Mouse (Mus musculus) monocyte, adult 2 months (primary cell): ENCODE measurements around the gene Srgap1.

ENCODE experiments used
- DNase-seq, 2 experiments: peaks; one replicate each; pipeline ENCODE4 v3.0.0; 2022; ENCODE audit warnings: low spot score in 2 of 2, low read depth in 1 of 2

The Srgap1 gene

GRCm38 (mm10) chr10:122017063-122017462 lies 30.1 kb downstream of the Srgap1 start:
- no peak for DNase-seq

DNA sequence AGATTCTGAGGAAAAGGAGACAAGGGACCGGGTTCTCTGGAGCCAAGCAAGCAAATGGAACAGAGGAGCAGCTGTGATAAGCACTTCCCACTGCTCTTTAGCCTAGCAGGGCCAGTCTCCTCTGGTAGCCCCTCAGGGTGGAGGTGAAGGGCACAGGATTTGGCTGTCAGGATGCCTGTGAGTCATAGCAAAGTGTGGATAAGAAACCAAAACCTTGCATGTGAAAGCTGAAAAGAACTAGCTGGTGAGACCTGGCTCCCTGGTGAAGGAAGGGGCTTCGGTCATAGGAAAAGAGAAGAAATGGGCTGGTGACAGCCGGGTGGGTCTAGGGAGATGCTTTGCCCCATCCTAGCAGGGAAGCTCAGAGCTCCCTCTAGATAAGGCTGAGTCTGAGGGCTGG lies 30.5 kb downstream of the Srgap1 start:
- DNase-seq = no peak

DNA sequence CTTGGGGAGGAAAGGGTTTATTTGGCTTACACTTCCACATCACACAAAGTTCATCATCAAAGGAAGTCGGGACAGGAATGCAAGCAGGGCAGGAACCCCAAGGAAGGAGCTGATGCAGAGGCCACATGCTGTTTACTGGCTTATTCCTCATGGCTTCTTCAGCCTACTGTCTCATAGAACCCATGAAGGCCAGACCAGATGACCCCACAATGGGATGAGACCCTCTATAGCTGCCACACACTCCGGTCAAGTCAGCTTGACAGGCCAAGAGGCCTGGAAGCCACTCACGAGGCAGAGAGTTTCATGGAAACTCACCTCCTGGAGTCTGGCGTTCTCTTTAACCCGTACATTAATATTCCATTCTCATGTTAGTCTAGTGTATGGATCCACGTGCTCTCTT lies 34.8 kb downstream of the Srgap1 start:
- no peak for DNase-seq

- no peak for DNase-seq
Measured at GRCm38 (mm10) chr10:122008731-122009391, 38.3 kb downstream of the Srgap1 start.

DNA sequence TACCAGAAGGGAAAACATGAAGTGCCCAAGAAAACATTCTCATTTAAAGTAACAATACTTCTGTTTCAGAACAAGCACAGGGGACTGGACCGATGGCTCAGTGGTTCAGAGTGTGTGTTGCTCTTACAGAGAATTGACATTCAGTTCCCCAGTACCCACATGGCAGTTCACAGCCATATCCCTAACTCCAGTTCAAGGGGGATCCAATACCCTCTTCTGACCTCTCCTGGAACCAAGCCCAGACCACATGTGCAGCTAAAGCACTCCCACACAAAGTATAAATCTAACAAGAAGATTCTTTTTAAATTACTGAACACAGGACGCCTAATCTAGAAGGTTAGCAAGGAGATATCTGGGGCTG lies 38.8 kb downstream of the Srgap1 start:
- no peak for DNase-seq

DNA sequence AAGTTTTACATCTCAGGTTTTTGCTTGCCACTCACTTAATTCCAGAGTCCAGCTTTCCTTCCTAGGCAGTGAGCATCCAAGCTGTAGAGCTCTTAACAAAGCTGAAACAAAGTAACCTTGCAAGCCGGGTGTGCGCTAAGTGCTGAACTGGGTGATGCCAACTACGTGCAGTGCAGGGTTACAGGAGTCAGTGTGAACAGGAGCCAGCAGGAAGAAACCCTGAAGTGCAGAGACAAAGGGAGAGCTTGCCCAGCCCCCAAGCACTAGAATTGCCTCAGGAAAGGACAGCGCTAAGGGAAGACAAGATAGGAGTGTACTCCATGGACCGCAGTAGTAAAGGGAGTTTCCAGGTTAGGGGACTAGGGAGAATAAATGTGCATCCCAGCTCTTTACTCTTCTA lies 40.5 kb downstream of the Srgap1 start:
- DNase-seq = no peak

DNA sequence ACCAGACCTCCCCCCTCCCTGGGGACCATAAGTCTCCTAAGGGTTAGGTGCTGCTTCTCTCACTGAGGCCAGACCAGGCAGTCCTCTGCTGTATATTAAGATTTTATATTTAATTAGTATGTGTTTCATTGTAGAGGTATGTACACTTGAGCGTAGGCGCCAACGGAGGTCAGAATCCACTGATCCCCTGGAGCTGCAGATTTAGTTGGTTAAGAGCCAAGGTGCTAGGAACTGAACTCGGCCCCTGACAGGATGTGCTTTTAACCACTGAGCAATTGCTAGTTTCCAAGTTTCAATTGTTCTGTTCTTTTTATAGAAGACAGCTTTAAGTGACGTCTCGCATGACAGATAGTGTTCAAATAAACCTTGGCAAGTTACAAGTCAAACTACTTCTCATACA lies 41.0 kb downstream of the Srgap1 start:
- DNase-seq = no peak

DNA sequence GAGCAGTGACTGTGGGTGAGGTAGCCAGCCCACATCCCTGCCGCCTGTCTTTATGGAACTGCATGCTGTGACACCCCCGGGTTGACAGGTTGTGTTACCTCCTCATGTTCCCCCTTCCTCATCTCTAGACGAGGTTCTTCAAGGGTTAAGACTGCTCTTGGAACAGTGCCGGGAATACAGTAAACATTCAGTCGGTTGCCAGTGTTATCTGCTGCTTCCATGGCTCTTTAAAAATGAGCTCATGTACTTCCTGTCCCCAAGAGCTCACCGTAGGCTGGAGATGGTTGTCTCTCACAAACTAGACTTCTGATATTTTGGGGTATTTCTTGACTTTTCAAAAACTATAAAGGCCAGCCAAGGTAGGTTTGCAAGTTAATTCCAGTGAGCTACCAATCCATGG lies 41.6 kb downstream of the Srgap1 start:
- no peak for DNase-seq

- no peak for DNase-seq
Measured at GRCm38 (mm10) chr10:122002930-122003329, 44.2 kb downstream of the Srgap1 start.

DNA sequence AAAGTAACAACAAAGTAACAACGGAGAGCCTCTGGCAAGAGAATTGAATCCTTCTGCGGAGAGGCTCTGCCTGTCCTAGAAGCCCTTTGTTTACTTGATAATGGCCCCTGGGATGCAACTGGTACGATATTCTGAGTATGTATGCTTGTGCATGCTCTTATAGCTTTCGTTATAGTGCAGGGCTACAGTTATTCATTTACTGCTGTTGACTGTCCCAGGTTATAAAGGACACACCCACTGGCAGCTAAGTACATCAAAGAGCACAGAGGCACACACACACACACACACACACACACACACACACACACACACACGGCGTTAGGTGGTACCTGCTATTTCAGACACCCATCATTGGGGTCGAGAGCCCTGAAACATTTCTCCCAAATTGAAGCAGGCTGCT lies 48.3 kb downstream of the Srgap1 start:
- DNase-seq = no peak

GRCm38 (mm10) chr10:121996500-121996899 lies 50.6 kb downstream of the Srgap1 start:
- DNase-seq = no peak

DNA sequence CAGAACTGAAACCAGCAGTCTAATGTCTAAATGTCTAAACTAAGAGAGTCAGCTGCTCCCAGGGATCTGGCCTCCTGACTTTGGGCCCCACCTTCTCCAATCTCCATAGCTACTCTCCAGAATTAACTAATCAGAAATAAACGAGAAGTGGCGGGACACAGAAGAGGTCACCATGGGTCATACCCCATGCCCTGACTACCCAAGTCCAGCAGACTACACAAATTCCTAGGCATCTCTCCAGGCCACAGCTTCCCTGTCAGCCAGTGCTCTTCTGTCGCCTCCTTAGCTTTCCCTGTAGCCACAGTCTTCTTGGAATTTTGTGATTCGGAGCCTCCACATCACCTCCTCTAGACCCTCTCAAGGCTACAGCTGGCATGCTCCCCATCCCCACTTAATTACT lies 51.7 kb downstream of the Srgap1 start:
- no peak for DNase-seq

GRCm38 (mm10) chr10:121994660-121995059 lies 52.5 kb downstream of the Srgap1 start:
- no peak for DNase-seq

- DNase-seq = no peak
Measured at GRCm38 (mm10) chr10:121992609-121993008, 54.5 kb downstream of the Srgap1 start.

- DNase-seq = no peak
Measured at GRCm38 (mm10) chr10:121986997-121987396, 60.1 kb downstream of the Srgap1 start.

DNA sequence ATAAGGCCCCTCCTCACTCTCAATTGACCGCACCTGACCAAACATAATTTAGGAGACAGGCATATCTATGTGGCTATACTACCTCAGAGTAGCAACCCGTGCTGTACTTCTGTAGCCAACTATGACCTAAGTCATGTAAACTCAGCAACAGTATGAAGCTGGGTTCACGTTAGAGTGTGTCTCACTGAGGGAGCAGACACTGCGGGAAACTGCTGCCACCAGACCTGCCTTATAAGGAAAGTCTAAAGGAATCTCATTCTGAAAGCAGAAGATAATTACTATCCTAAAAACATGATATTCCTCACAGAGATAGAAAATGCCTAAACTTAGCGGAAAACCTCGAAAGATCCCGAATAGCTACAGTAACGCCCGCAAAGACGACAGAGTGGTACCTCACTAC lies 62.2 kb downstream of the Srgap1 start:
- DNase-seq = no peak

- DNase-seq = no peak
Measured at GRCm38 (mm10) chr10:121983993-121984610, 63.0 kb downstream of the Srgap1 start.

- DNase-seq = no peak
Measured at GRCm38 (mm10) chr10:121975330-121975729, 71.8 kb downstream of the Srgap1 start.

- no peak for DNase-seq
Measured at GRCm38 (mm10) chr10:121974591-121974990, 72.5 kb downstream of the Srgap1 start.

DNA sequence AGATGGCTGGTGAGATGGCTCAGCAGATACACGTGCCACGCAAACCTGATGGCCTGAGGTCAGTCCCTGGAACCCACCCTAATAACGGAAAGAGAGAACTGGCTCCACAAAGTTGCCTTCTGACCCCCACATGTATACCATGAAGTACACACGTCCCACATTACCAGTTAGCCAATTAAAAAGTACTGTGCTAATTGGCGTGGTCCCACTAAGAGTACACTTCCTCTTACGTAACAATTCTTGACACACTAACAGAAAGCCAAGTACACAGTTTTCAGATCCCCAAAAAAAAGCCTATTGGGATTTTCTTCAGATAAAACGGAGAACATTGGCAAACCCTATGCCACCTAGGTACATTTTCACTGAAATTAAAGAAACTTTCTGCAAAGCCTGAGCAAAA lies 73.8 kb downstream of the Srgap1 start:
- no peak for DNase-seq

DNA sequence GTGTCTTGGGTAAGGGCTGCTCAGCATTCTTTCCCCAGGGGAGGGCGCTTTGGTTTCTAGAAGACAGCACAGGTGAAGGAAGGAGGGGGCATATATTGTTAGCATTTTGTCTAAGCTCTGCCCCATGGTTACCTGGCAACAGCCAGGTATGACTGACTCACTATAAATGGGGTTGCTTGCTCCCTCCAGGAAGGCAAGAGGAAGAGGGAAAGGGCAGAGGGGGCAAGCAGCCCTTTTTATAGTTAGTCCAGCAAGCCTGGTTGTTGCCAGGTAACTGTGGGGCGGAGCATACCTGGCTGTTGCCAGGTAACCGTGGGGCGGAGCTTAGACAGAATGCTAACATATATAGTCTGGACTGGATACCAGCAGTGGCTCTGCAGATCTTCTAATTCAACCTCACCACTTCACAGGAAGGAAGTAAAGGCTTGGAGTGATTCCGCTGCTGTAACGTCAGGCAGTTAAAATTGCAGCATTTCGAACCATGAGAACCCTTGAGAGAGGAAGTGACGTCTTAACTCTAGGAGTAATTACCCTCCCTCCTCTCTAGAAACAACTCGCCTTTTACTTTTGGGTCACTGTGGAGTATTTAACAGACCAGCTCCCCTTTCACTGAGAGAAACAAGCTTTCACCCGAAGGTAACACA lies 74.7 kb downstream of the Srgap1 start:
- DNase-seq = no peak

GRCm38 (mm10) chr10:121971658-121972057 lies 75.5 kb downstream of the Srgap1 start:
- DNase-seq = no peak

DNA sequence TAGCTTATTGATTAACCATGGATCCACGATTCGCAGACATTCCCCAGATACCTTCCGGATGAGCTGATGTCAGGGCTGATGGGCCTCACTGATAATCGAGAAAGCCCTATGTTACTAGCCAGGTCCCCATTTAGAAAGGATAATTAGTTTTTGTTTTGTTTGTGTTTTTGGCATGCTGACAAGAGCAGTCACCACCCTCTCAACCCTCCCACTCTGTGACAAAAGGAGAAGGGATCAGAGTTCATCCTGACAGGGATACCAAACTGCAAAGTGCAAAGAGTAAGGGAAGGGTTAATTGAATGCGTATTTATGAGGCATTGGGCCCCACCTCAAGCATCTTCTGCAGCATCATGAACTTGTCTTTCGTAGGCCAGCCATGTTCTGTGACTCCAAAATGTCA lies 76.2 kb downstream of the Srgap1 start:
- no peak for DNase-seq
